Mouse (Mus musculus): ENCODE results near the gene 6430548M08Rik.

DNA sequence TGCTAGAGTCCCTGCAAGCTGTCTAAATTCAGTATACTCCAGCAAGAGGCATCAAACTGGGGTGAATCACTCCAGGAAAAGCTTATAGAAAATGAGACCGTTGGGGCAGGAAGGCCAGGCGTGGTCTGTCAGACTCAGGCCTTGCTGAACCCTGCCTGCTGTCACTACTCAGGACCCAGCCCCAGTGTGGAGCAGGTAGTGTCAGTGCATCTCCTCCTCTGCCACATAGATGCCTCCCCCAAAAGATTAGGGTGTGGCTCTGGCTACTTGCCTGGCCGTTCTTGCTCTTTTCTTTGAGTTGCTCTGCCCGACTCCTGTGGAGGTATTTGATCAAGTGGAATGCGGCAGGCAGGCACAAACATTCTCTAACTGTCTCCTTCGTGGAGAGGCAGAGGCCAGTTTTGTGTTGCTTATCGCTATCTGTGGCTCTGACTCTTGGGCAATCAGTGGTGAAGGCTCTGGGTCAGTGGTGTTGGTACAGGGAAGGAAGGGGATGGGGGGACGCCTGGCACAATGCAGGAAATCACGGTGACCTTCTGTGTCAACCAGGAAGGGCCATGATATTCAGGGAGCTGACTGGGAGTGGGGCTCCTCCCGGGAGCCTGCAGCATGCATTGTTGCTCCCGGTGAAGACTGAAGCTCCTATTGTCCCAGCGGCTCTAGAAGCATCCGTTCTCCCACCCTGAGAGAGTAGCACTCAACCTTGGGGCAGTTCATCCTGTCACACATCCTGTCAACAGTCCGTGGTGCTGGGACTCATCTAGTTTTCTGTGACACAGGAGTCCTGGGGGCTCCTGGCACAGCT is 12.6 kb downstream of the 6430548M08Rik start:
- TF ChIP-seq EP300 (optimal IDR thresholded peaks at IDR 0.05) = no peak
- TF ChIP-seq CTCF (IDR thresholded peaks at IDR 0.05; ENCODE audit: low read depth) = no peak
